Mouse (Mus musculus): ENCODE results near the gene Egln2. TPM values are rescaled to one million over a fixed set of nuclear protein-coding genes. Genes with fewer than 3 reads are reported as not detected.

The Egln2 gene
- polyA plus RNA-seq, 1 experiment = 98.6 TPM

- no peak for DNase-seq (ENCODE audit: low read depth)
These were observed 11.3 kb upstream of the Egln2 start for GRCm38 (mm10) chr7:27177942-27178323.

DNA sequence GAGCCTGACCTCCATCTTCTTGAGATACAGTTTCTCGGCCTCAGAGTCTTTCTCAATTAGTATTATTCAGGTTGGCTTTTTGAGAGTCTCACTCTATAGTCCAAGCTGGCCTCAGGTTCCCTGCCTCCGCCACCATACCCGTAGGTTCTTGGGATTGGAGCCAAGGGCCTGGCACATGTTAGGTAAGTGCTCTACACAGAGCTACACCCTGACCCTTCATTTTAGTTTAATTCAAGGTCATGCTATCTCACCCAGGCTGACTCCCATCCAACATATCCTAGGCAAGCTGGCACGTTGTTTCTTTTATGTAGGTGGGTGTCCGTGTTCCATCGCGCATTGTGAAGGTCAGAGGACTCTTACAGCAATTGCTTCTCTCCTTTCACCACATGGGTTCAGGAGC lies 8.3 kb upstream of the Egln2 start:
- no peak for DNase-seq (ENCODE audit: low read depth)

GRCm38 (mm10) chr7:27174496-27174895 lies 7.9 kb upstream of the Egln2 start:
- DNase-seq (ENCODE audit: low read depth) = no peak

DNA sequence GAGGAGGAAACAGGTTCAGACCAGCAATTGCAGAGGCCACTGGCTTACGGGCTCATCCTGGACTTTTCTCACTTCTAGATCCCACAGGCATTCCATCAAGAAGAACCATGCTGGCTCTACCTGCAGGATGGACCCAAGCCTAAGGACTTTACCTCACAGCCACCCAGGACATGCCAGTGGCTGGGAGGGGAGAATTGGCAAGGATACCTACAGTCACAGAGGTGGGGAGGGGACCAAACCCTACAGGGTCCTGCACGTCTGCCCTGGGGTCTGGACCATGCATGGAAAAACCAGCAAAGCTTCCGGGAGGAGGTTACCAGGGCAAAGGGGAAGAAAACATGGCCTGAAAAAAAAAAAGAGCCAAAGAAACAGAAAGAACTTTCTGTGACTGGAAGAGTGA lies 4.4 kb upstream of the Egln2 start:
- DNase-seq (ENCODE audit: low read depth) = no peak

GRCm38 (mm10) chr7:27168371-27168770 lies 1.8 kb upstream of the Egln2 start:
- DNase-seq (ENCODE audit: low read depth) = no peak

DNA sequence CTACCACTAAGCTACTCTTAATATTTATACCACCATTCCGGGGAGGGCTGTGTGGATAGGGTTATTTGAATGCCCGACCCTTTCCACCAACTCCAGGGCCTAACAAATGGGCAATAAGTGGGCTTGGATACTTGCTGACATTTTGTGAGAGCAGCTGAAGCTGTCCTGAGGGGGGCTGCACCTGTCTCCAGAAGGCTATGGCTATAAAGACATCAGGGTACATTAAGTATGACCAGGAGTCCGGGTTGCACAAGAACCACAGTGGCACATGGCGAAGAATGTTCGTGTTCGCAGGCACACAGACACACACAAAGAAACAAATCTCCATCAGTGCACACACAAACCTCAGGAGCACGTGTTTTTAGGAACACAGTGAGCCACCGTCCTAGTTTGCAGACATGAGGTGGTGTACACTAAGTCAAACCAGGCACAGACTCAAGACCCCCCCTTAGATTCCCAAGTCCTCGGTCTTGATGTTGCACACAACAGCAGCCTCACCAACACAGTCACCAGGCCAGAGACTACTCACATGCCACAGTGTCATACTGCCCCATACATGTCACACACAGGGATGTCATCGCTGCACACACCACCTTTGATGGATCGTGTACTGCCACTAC lies 983 bp upstream of the Egln2 start:
- DNase-seq (ENCODE audit: low read depth) = no peak

DNA sequence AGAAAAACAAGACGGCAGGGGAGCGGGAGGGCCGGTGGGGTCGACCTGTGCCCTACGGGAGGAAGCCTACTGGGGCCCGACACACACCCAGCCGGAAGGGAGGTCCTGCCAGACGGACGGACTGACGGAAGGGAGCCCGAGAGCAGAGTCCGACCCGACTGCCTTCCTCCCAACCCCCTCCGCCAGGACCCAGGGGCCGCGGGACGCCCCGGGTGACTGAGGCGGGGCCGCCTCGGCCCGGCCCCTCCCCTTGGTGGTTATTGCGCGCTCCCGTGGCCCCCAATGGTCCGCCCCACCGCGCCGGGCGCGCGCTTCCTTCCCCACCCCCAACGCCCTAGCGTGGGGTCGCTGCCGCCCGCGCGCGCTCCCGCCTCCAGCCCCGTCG lies 381 bp downstream of the Egln2 start:
- no peak for DNase-seq (ENCODE audit: low read depth)

- no peak for DNase-seq (ENCODE audit: low read depth)
These were observed 906 bp downstream of the Egln2 start for GRCm38 (mm10) chr7:27165696-27166095.

GRCm38 (mm10) chr7:27165007-27165655 lies 1.5 kb downstream of the Egln2 start:
- DNase-seq (ENCODE audit: low read depth) = no peak

GRCm38 (mm10) chr7:27164112-27164947 lies 2.3 kb downstream of the Egln2 start:
- DNase-seq (ENCODE audit: low read depth) = no peak

- no peak for DNase-seq (ENCODE audit: low read depth)
These were observed 3.2 kb downstream of the Egln2 start for GRCm38 (mm10) chr7:27163450-27163805.

- DNase-seq (ENCODE audit: low read depth) = no peak
These were observed 3.7 kb downstream of the Egln2 start for GRCm38 (mm10) chr7:27162780-27163449.

DNA sequence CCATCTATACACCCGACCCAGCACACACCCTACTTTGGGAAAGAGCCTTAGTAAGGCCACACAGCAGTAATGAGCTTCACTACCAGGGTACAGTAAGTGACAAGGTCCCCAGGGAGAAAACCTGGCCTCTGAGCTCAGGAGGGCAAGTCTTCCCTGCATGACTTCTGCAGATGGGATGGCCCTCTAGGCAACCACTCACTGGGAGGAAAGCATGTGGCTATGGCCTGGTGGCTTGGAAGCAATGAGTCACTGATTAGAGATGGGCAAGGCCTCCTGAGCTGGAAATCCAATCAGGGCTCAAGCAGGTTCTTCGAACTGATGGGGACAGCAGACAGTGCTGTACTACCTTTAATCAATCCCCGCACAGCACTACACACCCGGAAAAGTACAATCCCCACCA lies 4.9 kb downstream of the Egln2 start:
- DNase-seq (ENCODE audit: low read depth) = no peak

DNA sequence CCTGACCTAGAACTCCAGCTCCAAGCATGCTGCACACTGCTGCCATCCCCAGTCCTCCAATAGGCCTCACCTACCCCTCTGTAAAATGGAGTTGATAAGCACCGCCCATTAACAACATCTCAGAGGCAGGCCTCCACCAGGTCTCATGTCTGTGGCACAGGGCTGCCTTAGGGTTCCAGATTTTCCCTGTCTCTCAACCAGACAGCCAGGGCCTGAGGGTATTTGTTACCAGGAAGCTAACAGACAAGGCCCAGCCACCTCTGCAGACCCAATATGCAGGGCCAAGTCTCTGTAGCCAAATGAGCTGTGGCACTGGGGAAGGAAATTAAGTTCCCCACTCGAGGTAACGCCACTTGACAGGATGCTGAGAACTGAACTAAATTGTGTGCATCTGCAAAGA lies 5.7 kb downstream of the Egln2 start:
- DNase-seq (ENCODE audit: low read depth) = no peak

DNA sequence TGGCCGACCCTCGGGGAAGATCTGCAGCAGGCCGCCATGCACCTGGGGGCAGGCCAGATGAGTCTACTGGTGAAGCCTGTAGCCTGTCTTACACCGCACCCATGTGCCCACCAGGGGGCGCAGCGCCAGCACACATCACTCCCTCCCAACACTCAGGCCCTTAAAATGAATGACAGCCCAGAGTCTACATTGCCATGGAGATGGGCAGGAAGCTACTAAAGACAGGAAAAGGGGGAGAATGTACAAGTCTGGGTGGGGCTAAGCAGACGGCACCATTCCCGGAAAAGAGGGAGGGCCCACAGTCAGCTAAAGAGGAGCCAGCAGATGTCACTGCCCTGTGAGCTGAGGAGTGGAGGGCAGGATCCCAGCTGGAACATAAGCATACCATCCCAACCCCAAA lies 6.7 kb downstream of the Egln2 start:
- DNase-seq (ENCODE audit: low read depth) = no peak

- no peak for DNase-seq (ENCODE audit: low read depth)
These were observed 7.3 kb downstream of the Egln2 start for GRCm38 (mm10) chr7:27159256-27159655.

DNA sequence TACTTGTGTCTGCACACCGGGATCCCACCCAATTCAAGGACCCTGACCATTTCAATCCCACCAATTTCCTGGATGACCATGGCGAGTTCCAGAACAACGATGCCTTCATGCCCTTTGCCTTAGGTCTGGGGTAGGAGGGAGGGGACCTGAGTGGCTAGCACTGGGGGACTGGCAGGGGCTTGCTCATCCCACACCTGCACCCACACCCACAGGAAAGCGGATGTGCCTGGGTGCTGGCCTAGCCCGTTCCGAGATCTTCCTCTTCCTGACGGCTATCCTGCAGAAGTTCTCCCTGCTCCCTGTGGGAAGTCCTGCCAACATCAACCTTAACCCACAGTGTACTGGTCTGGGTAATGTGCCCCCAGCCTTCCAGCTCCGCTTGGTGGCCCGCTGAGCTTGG lies 8.4 kb downstream of the Egln2 start:
- no peak for DNase-seq (ENCODE audit: low read depth)

DNA sequence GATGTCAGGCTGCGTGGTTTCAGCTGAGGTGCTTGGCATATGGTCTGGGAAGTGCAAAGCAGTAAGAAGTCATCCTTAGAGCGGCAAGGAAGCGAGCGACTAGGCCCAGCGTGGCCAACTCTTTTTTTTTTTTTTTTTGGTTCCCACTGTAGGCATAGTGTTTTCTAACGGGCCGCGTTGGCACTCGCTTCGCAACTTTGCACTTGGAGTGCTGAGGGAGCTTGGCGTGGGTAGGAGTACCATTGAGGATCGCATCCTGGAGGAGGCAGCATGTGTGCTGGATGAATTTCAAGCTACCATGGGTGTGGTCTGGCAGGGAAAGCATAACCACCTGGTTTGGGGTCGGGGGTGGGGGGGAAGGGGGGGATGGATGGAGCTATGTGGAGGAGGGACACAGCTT lies 10.6 kb downstream of the Egln2 start:
- DNase-seq (ENCODE audit: low read depth) = no peak

DNA sequence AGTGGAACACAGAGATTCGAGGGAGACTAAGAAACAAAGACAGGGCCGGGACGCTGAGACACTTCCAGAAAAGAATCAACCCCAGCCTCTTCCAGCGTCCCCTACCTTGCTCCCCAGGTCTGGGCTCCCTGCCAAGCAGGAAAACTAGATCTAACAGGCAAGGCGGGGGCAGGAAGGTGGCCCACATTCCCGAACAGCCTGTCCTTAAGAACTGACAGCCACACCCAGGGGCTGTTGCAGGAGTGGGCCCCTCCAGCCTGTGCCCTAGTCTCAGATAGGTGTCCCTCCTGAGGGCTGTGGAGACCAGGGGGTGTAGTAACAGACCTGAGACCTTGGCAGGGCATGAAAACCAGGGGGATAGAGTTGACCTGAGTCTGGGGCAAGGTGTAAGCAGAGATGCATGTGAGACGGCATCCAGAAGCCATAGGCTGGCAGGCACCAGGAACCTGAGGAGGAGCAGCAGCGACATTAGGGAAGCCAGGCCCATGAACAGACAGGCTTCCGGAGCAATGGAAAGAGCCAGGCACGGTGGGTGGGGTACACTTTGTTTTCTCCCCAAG lies 13.3 kb downstream of the Egln2 start, which contains the start of gene Cyp2t4:
Gene Cyp2t4, plus strand, starts transcription at position 510 of the 560 bp plus-strand sequence.
- DNase-seq (ENCODE audit: low read depth) = no peak

DNA sequence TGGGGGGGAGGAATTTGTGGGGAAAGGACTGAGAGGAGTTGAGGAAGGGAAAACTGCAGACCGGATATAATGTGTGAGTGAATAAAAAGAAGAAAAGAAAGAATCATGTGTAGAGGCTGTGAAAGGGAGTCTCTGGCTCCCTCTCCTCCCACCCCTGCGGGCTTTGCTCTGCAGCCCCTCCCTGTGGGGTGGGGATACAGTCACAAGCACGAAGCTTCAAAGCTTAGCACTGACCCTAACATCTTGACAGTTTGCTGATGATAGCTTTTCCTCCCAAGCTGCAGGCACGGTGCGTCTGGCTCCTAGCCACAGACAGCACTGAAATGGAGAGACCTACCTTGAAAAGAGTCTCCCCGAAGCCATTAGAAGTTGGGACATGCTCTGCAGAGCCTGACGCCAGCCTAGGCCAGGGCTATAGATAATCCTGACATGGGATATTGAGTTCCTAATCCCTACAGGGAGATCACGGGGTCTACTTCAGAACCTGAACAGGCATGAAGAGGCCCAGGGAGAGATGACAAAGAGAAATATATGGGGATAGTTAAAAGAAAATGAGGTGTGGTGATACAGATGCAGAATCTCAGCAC lies 30.1 kb downstream of the Egln2 start:
- no peak for DNase-seq (ENCODE audit: low read depth)

- no peak for DNase-seq (ENCODE audit: low read depth)
These were observed 32.8 kb downstream of the Egln2 start for GRCm38 (mm10) chr7:27133757-27134156.

DNA sequence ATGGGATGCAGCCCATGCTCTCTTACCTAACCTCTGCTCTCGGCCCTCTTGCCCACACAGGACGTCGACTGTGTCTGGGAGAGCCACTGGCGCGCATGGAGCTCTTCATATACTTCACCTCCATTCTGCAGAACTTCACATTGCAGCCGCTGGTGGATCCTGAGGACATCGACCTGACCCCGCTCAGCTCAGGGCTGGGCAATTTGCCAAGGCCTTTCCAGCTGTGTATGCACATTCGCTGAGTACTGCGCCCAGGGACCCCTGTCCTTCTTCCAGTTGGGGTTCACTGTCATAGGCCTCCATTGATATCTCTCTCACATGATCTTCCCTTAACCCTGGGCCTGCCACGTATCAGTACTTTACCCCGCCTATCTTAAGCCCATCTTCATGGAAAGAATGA lies 33.4 kb downstream of the Egln2 start:
- DNase-seq (ENCODE audit: low read depth) = no peak
